Mouse (Mus musculus) liver, embryonic 16.5 days (tissue): ENCODE data around the gene Fbxl17. TPM values are rescaled to one million over a fixed set of nuclear protein-coding genes. Genes with fewer than 3 reads are reported as not detected.

Experiments
- ATAC-seq: fragments of 200-750 bp; cut with Nextera tagmentation; 2 replicates; pipeline ENCODE4 v1.8.0; 2017; ENCODE audit warnings: low read depth, mild to moderate bottlenecking, moderate number of reproducible peaks, moderate library complexity
- H3K27ac ChIP-seq: fragments of 300-500 bp; sonication (generic); 2 replicates; pipeline ENCODE4 v1.5.1; 2014; ENCODE audit warnings: mild to moderate bottlenecking, low read length
- H3K27me3 ChIP-seq: fragments of 300-500 bp; sonication (generic); 2 replicates; pipeline ENCODE4 v1.6.1; 2014; ENCODE audit warnings: low read depth, low read length, mixed read lengths; ENCODE audit not compliant: control insufficient read depth, insufficient read depth
- H3K36me3 ChIP-seq: fragments of 300-500 bp; sonication (generic); 2 replicates; pipeline ENCODE4 v1.6.1; 2014; ENCODE audit warnings: mild to moderate bottlenecking; ENCODE audit not compliant: control insufficient read depth, insufficient read depth
- H3K4me1 ChIP-seq: fragments of 300-500 bp; sonication (generic); 2 replicates; pipeline ENCODE4 v1.6.1; 2014; ENCODE audit warnings: low read depth, low read length, mixed read lengths; ENCODE audit not compliant: control insufficient read depth
- H3K4me2 ChIP-seq: fragments of 300-500 bp; sonication (generic); 2 replicates; pipeline ENCODE4 v1.6.1; 2014; ENCODE audit warnings: low read depth, low read length, mixed read lengths
- H3K4me3 ChIP-seq: fragments of 300-500 bp; sonication (generic); 2 replicates; pipeline ENCODE4 v1.5.1; 2014; ENCODE audit warnings: low read depth, mild to moderate bottlenecking, low read length
- H3K9ac ChIP-seq: fragments of 300-500 bp; sonication (generic); 2 replicates; pipeline ENCODE4 v1.6.1; 2014; ENCODE audit warnings: low read depth, low read length
- H3K9me3 ChIP-seq: fragments of 300-500 bp; sonication (generic); replicated peaks from 2 replicates; pipeline ENCODE4 v1.6.1; 2016; ENCODE audit warnings: low read length; ENCODE audit not compliant: control insufficient read depth
- WGBS: fragments of 180-500 bp; shearing (Covaris S2); extraction: QIAGEN DNeasy Blood & Tissue Kit; methylation state at CpG from one replicate; pipeline ENCODE4 v1.1.7; 2014; ENCODE audit not compliant: insufficient replicate concordance; 5-methylcytosine and 5-hydroxymethylcytosine counted together
- polyA plus RNA-seq: library from polyadenylated mRNA; unstranded; fragments of >200 nt; fragmentation: Nextera tagmentation; extraction: Ambion mirVana; gene quantifications from 2 replicates; pipeline ENCODE4 v1.2.1, GENCODE M21; 2015

The Fbxl17 gene
- polyA plus RNA-seq, 1 experiment from 2014 or later, result 1.3 TPM

GRCm38 (mm10) chr17:63446971-63447679 is 52.7 kb downstream of the Fbxl17 start:
- no peaks in the 10 kb centered on the region for H3K9me3 ChIP-seq
- ATAC-seq, result no peak
- H3K9ac ChIP-seq, result no peak overlapping the region
- H3K4me2 ChIP-seq, result no peak overlapping the region
- H3K4me1 ChIP-seq, result no peaks in the 10 kb centered on the region
- no peak overlapping the region for H3K27ac ChIP-seq
- 67% methylated on average over 10 of the region's 10 CpGs for WGBS
- no peak overlapping the region for H3K4me3 ChIP-seq
- H3K27me3 ChIP-seq, result no peaks in the 10 kb centered on the region
- no peaks in the 10 kb centered on the region for H3K36me3 ChIP-seq

DNA sequence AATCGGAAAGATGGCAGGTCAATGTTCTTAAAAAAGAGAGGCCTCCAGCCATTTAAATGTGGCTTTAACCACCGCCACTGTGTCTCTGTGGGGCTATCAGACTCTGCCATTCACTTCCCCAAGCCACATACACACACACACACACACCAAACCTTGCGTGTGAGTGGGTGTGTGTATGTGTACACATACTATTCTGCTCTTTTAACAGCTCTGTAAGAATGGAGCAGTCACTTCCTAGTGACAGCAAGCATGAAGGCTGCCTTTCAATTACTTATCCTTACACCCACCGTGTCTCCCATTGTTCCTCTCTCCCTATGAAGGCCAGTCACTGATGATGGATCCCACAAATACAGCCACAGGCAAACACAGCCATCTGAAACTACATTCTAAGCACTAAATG is 54.6 kb downstream of the Fbxl17 start:
- H3K9ac ChIP-seq, result no peak overlapping the region
- H3K4me1 ChIP-seq, result no peaks in the 10 kb centered on the region
- 53% methylated on average over 4 of the region's 4 CpGs for WGBS
- no peak overlapping the region for H3K4me2 ChIP-seq
- no peaks in the 10 kb centered on the region for H3K9me3 ChIP-seq
- no peaks in the 10 kb centered on the region for H3K27me3 ChIP-seq
- ATAC-seq, result no peak
- H3K27ac ChIP-seq, result no peak overlapping the region
- H3K4me3 ChIP-seq, result no peak overlapping the region
- H3K36me3 ChIP-seq, result no peaks in the 10 kb centered on the region

DNA sequence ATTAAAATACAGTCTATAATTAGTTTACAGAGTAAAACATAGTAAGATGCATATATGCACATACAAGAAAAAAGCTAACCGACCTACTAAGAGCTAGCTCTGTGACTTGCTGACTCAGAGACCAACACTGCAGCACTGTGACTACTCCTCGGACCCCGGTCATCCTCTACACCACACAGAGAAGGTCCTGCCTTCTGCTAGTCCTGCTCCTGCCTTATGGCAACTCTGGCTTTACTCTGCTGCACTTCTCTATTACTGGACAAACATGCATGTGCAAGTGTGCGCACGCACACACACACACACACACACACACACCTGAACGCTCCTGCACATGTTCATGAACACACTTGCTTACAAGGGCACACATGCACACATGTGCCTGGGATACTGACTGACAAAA is 62.4 kb downstream of the Fbxl17 start:
- Histone ChIP-seq H3K9ac (no peak overlapping the region), H3K36me3 (no peaks in the 10 kb centered on the region), H3K27ac (no peak overlapping the region), H3K27me3 (no peaks in the 10 kb centered on the region), H3K4me3 (no peak overlapping the region), H3K4me1 (no peaks in the 10 kb centered on the region), H3K9me3 (no peaks in the 10 kb centered on the region), H3K4me2 (no peak overlapping the region)
- WGBS, result 82% methylated on average over 6 of the region's 6 CpGs
- no peak for ATAC-seq

GRCm38 (mm10) chr17:63434081-63434480 is 65.7 kb downstream of the Fbxl17 start:
- Histone ChIP-seq H3K9me3 (no peaks in the 10 kb centered on the region), H3K4me3 (no peak overlapping the region), H3K4me2 (no peak overlapping the region), H3K36me3 (no peaks in the 10 kb centered on the region), H3K9ac (no peak overlapping the region), H3K27me3 (no peaks in the 10 kb centered on the region), H3K27ac (no peak overlapping the region), H3K4me1 (peaks cover 3% of the 10 kb centered on the region)
- no peak for ATAC-seq
- 68% methylated on average over 6 of the region's 6 CpGs for WGBS

GRCm38 (mm10) chr17:63431650-63432049 is 68.2 kb downstream of the Fbxl17 start:
- Histone ChIP-seq H3K36me3 (no peaks in the 10 kb centered on the region), H3K9me3 (no peaks in the 10 kb centered on the region), H3K9ac (no peak overlapping the region), H3K27me3 (no peaks in the 10 kb centered on the region), H3K4me3 (no peak overlapping the region), H3K27ac (no peak overlapping the region), H3K4me2 (peak overlapping the region; percentile 33; the same call in 1 of the 2 replicates), H3K4me1 (peaks cover 3% of the 10 kb centered on the region)
- no peak for ATAC-seq
- WGBS, result 19% methylated on average over 7 of the region's 7 CpGs

DNA sequence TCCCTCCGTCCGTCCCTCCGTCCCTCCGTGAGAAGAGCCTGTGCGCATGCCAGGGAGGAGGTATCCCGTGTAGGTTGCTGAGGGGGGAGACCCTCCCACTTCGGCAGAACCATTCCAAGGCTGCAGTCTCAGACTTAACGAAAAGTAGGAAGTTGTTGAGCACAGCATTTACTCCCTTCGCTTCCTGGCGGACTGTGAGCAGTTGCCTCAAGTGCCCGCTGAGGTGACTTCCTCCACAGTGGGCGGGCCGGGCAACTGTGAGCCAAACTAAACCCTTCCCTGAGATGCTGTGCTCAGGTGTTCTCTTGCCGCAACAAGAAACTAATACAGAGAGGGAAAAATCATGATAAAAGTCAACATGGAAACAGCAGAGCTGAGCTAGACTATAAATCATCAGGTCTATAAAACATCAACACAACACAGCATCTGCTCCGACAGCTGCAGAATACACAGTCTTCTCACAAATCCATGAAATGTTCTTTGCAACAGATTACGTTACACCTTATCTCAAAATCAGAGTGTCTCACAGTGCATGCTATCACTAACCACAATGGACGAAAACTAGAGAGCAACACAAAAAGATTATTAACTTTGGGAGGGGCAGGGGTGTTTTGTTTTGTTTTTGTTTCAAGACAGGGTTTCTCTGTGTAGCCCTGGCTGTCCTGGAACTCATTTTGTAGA is 69.3 kb downstream of the Fbxl17 start:
- ATAC-seq, result 0 out of 2 replicates have a peak, but pooled peaks have one; percentile 19
- Histone ChIP-seq H3K4me2 (0 out of 2 replicates have a peak overlapping the region, but pooled peaks have one; percentile 21), H3K27me3 (no peaks in the 10 kb centered on the region), H3K4me3 (no peak overlapping the region), H3K9me3 (no peaks in the 10 kb centered on the region), H3K9ac (no peak overlapping the region), H3K36me3 (no peaks in the 10 kb centered on the region), H3K4me1 (peaks cover 3% of the 10 kb centered on the region), H3K27ac (no peak overlapping the region)
- 22% methylated on average over 17 of the region's 17 CpGs for WGBS

GRCm38 (mm10) chr17:63423851-63424250 is 76.0 kb downstream of the Fbxl17 start:
- ATAC-seq, result no peak
- Histone ChIP-seq H3K36me3 (no peaks in the 10 kb centered on the region), H3K27ac (no peak overlapping the region), H3K9ac (no peak overlapping the region), H3K9me3 (no peaks in the 10 kb centered on the region), H3K4me2 (no peak overlapping the region), H3K27me3 (no peaks in the 10 kb centered on the region), H3K4me1 (no peaks in the 10 kb centered on the region), H3K4me3 (no peak overlapping the region)
- WGBS, result 77% methylated on average over 4 of the region's 4 CpGs

DNA sequence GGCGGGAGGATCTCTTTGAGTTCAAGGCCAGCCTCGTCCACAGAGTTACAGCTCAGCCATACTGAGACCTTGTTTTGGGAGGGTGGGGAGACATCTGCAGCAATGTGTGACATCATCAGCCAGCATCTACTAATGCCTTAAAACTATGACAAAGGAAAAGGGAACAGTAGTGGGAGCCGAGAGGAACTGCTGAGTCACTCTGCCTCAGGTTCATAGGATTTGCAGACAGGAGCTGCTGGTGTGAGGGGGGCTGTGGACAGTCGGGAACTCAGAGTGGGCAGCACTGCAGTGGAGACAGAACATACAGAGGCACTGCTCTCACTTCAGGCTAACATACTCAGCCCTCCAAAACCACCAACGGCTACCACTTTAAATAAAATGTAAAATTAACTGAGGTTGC is 77.1 kb downstream of the Fbxl17 start:
- no peaks in the 10 kb centered on the region for H3K36me3 ChIP-seq
- 52% methylated on average over 5 of the region's 5 CpGs for WGBS
- H3K4me3 ChIP-seq, result no peak overlapping the region
- ATAC-seq, result no peak
- no peak overlapping the region for H3K4me2 ChIP-seq
- no peaks in the 10 kb centered on the region for H3K9me3 ChIP-seq
- no peak overlapping the region for H3K9ac ChIP-seq
- H3K27ac ChIP-seq, result no peak overlapping the region
- no peaks in the 10 kb centered on the region for H3K27me3 ChIP-seq
- H3K4me1 ChIP-seq, result no peaks in the 10 kb centered on the region

DNA sequence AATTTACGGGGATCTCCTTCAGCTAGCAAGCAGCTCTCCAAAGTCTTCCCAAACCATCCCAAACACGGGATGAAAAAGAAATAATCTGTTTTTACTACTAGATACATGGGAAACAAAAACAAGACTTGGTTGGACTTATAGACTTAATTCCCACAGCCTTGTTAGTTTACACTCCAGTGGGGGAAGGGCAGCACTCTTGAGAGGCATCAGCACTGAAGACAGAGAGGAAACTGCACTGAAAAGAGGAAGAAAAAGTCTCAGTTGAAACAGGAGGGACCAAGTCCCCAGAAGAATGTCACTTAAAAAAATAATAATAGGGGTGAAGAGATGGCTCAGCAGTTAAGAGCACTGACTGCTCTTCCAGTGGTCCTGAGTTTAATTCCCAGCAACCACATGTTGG is 78.0 kb downstream of the Fbxl17 start:
- WGBS, result 58% methylated on average over 2 of the region's 2 CpGs
- ATAC-seq, result no peak
- H3K4me1 ChIP-seq, result no peaks in the 10 kb centered on the region
- no peak overlapping the region for H3K4me3 ChIP-seq
- no peaks in the 10 kb centered on the region for H3K27me3 ChIP-seq
- no peaks in the 10 kb centered on the region for H3K36me3 ChIP-seq
- no peaks in the 10 kb centered on the region for H3K9me3 ChIP-seq
- no peak overlapping the region for H3K27ac ChIP-seq
- H3K9ac ChIP-seq, result no peak overlapping the region
- no peak overlapping the region for H3K4me2 ChIP-seq
